Comparison of ENCODE assay signal across 8 mouse cellular contexts in the genomic region with DNA sequence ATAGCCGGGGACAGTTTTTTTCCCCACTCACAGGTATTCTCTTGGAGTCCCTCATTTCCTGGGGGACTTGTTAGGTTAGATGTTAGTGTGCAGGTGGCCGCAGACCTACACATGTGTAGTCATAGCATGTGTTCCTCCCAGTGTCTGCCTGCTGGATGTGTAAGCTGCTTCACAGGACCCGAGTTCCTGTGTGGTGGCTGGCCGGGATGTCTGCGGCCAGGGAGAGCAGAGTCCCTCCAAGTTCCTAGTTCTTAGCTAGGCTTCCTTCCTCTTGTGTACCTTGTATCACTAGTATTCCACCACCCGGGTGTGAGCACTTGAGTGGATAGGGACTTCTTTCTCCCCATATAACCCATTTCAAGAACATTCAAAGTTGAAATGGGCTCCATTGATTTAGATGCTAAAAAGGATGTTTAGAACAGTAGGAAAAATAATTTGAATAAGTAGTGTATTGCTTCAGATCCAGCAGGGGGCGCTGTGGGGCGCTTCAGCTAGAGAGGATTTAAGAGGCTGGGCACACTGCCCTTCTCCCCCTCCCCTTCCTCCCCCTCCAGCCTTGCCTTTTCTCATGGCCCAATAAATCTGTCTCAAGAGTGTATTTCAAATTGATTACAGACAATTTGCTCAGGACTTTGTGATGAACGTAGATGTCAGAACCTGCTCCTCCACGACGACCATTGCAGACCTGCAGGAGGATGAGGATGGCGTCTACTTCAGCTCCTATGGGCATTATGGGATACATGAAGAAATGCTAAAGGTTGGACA. TPM values are rescaled to one million over a fixed set of nuclear protein-coding genes. Genes with fewer than 3 reads are reported as not detected.
DNase-seq lines count a peak whose midpoint lies in the region; ATAC-seq and TF ChIP-seq lines count a peak whose summit lies in the region.

No protein-coding gene starts in this region.

- 69% methylated on average over 12 of the region's 12 CpGs for WGBS in heart, embryonic 12.5 days
- 61% methylated on average over 12 of the region's 12 CpGs for WGBS in forebrain, embryonic 13.5 days
- 46% methylated on average over 12 of the region's 12 CpGs for WGBS in kidney, embryonic 14.5 days

- H3K9ac ChIP-seq in heart, embryonic 12.5 days = no peak overlapping the region
- no peak overlapping the region for H3K9ac ChIP-seq in CH12.LX (ENCODE audit: insufficient read depth, low read depth)
- no peak overlapping the region for H3K9ac ChIP-seq in forebrain, embryonic 13.5 days
- H3K9ac ChIP-seq in kidney, embryonic 14.5 days (ENCODE audit: low read depth, low read length) = no peak overlapping the region

- no peak overlapping the region for H3K4me3 ChIP-seq in heart, embryonic 12.5 days
- H3K4me3 ChIP-seq in CH12.LX (replicated peaks in 1 of 3; ENCODE audit: low read depth in 2 of 3, low read length in 2 of 3, poor library complexity in 1 of 3) = no peak overlapping the region
- no peak overlapping the region for H3K4me3 ChIP-seq in forebrain, embryonic 13.5 days
- no peak overlapping the region for H3K4me3 ChIP-seq in kidney, embryonic 14.5 days (ENCODE audit: low read length)

- ATAC-seq in heart, embryonic 12.5 days (ENCODE audit: insufficient number of reproducible peaks, low FRiP score) = no peak
- ATAC-seq in forebrain, embryonic 13.5 days = peak; percentile 48
- peak; percentile 77 for ATAC-seq in kidney, embryonic 14.5 days (ENCODE audit: low FRiP score, low TSS enrichment)

- TF ChIP-seq EP300 in CH12.LX (IDR thresholded peaks at IDR 0.05; ENCODE audit: low read length) = no peak

- H3K9me3 ChIP-seq in heart, embryonic 12.5 days (replicated peaks) = no peaks in the 10 kb centered on the region
- no peaks in the 10 kb centered on the region for H3K9me3 ChIP-seq in CH12.LX (replicated peaks; ENCODE audit: low read length)
- H3K9me3 ChIP-seq in forebrain, embryonic 13.5 days (replicated peaks) = no peaks in the 10 kb centered on the region
- no peaks in the 10 kb centered on the region for H3K9me3 ChIP-seq in kidney, embryonic 14.5 days (ENCODE audit: control insufficient read depth, low read length)

- TF ChIP-seq RAD21 in CH12.LX (IDR thresholded peaks at IDR 0.05; ENCODE audit: low read depth, low read length) = peak; percentile 29

- TF ChIP-seq POLR2A in CH12.LX (IDR thresholded peaks at IDR 0.05; ENCODE audit: low read depth, low read length) = no peak

- peaks cover 67% of the 10 kb centered on the region for H3K36me3 ChIP-seq in heart, embryonic 12.5 days
- peaks cover 66 to 92% of the 10 kb centered on the region in 2 experiments for H3K36me3 ChIP-seq in CH12.LX (replicated peaks in 1 of 2; ENCODE audit: control insufficient read depth in 1 of 2, insufficient read depth in 1 of 2, low read length in 1 of 2)
- peaks cover 71% of the 10 kb centered on the region for H3K36me3 ChIP-seq in forebrain, embryonic 13.5 days (ENCODE audit: poor library complexity, severe bottlenecking)
- H3K36me3 ChIP-seq in kidney, embryonic 14.5 days (ENCODE audit: control insufficient read depth, insufficient read depth, low read length) = peaks cover 62% of the 10 kb centered on the region

- H3K27ac ChIP-seq in heart, embryonic 12.5 days (ENCODE audit: poor library complexity, severe bottlenecking) = no peak overlapping the region
- no peak overlapping the region for H3K27ac ChIP-seq in CH12.LX (ENCODE audit: insufficient read depth, low read depth)
- no peak overlapping the region for H3K27ac ChIP-seq in forebrain, embryonic 13.5 days
- H3K27ac ChIP-seq in kidney, embryonic 14.5 days (ENCODE audit: low read depth, low read length) = no peak overlapping the region

- intact Hi-C loops in heart, postnatal 36 days (cut with DNase I) = no loop called here

- DNase-seq in heart, postnatal 36 days = peak; percentile 22 to 59
- DNase-seq in CH12.LX (ENCODE audit: extremely low read depth) = peak; percentile 61
- DNase-seq in adrenal gland, postnatal 4 days (ENCODE audit: low spot score in 2 of 2) = peak; percentile 27 to 31
- DNase-seq in mesoderm, embryonic 11.5 days (ENCODE audit: low read depth, low spot score) = peak; percentile 88
- DNase-seq in thymus, postnatal 0 days (ENCODE audit: low spot score) = peak; percentile 59

- in situ Hi-C loops in CH12.LX (cut with MboI; ENCODE audit: low pct_ligation_motif_present, low pct_unique_long_range_greater_than_20kb, low sequenced_read_pairs) = loop anchor here (5.0 kb wide), 1 partner anchor 136 kb away; no protein-coding TSS in a partner anchor

- peak; percentile 45 to 69 for TF ChIP-seq CTCF in CH12.LX (conservative IDR thresholded peaks at IDR 0.05 in 1 of 2, IDR thresholded peaks at IDR 0.05 in 1 of 2; ENCODE audit: low read depth in 2 of 2, low read length in 2 of 2)

- no peaks in the 10 kb centered on the region; the same call in 1 of the 2 replicates for H3K79me2 ChIP-seq in CH12.LX (replicated peaks; ENCODE audit: control insufficient read depth, extremely low read depth, insufficient read depth, poor library complexity, severe bottlenecking)

- dilution Hi-C loops in CH12.LX (cut with MboI; ENCODE audit: extremely low pct_ligation_motif_present, extremely low pct_unique_long_range_greater_than_20kb, low sequenced_read_pairs) = no loop called here

- no peak overlapping the region for H3K4me2 ChIP-seq in heart, embryonic 12.5 days
- H3K4me2 ChIP-seq in CH12.LX (ENCODE audit: insufficient read depth, low read depth, poor library complexity, severe bottlenecking) = no peak overlapping the region
- H3K4me2 ChIP-seq in forebrain, embryonic 13.5 days = no peak overlapping the region
- no peak overlapping the region for H3K4me2 ChIP-seq in kidney, embryonic 14.5 days (replicated peaks; ENCODE audit: low read depth, low read length)

- no peaks in the 10 kb centered on the region for H3K4me1 ChIP-seq in heart, embryonic 12.5 days (replicated peaks)
- no peaks in the 10 kb centered on the region for H3K4me1 ChIP-seq in CH12.LX (ENCODE audit: control insufficient read depth in 1 of 2, insufficient read depth in 2 of 2)
- H3K4me1 ChIP-seq in forebrain, embryonic 13.5 days = no peaks in the 10 kb centered on the region
- no peaks in the 10 kb centered on the region for H3K4me1 ChIP-seq in kidney, embryonic 14.5 days (ENCODE audit: control insufficient read depth, insufficient read depth, low read length)

- H3K27me3 ChIP-seq in heart, embryonic 12.5 days (replicated peaks) = no peaks in the 10 kb centered on the region
- H3K27me3 ChIP-seq in CH12.LX (replicated peaks) = no peaks in the 10 kb centered on the region
- no peaks in the 10 kb centered on the region for H3K27me3 ChIP-seq in forebrain, embryonic 13.5 days
- H3K27me3 ChIP-seq in kidney, embryonic 14.5 days (ENCODE audit: control insufficient read depth, insufficient read depth, low read length) = no peaks in the 10 kb centered on the region

TF ChIP-seq in CH12.LX, 34 proteins besides CTCF, POLR2A, EP300 and RAD21:
- no peak for TF ChIP-seq MYC (IDR thresholded peaks at IDR 0.05; ENCODE audit: low read depth, low read length)
- no peak for TF ChIP-seq RCOR1 (conservative IDR thresholded peaks at IDR 0.05; ENCODE audit: low read depth, low read length)
- peak; percentile 55 for TF ChIP-seq SMC3 (IDR thresholded peaks at IDR 0.05; ENCODE audit: low read depth, low read length)
- TF ChIP-seq NELFE (IDR thresholded peaks at IDR 0.05; ENCODE audit: low read depth, low read length) = no peak

RNA-seq across cellular contexts. Expression of gene Prmt3, which starts 8.7 kb away (rescaled TPM):
- 10 to 100 TPM; 11.9 to 13.8 TPM for total RNA-seq in heart, postnatal 36 days (2021)
- polyA plus RNA-seq in heart, embryonic 12.5 days (2016; fragmentation: Nextera tagmentation; extraction: Ambion mirVana) = 53.8 and 59.1 TPM in 2 replicates
- total RNA-seq in CH12.LX (2012; rRNA removed) = 47.9 and 54.4 TPM in 2 replicates
- total RNA-seq in CH12.LX (2014; rRNA removed) = 86.0 and 91.2 TPM in 2 replicates
- polyA plus RNA-seq in CH12.LX (2012; ENCODE audit: insufficient read length, low read depth) = 54.3 and 54.5 TPM in 2 replicates
- 10 to 100 TPM; 39.4 to 41.1 TPM for total RNA-seq in adrenal gland, postnatal 4 days (2021)
- polyA plus RNA-seq in forebrain, embryonic 13.5 days (2015; fragmentation: Nextera tagmentation; extraction: Ambion mirVana) = 47.6 and 53.3 TPM in 2 replicates
- polyA plus RNA-seq in kidney, embryonic 14.5 days (2014; fragmentation: Nextera tagmentation; extraction: Ambion mirVana) = 65.0 and 82.8 TPM in 2 replicates
- polyA plus RNA-seq in thymus, postnatal 0 days (2015; fragmentation: Nextera tagmentation; extraction: Ambion mirVana) = 51.0 and 51.7 TPM in 2 replicates

RNA-seq across cellular contexts. Expression of gene Htatip2, which starts 27.9 kb away (rescaled TPM):
- total RNA-seq in heart, postnatal 36 days (2021) = 10 to 100 TPM; 12.5 to 12.7 TPM
- polyA plus RNA-seq in heart, embryonic 12.5 days (2016; fragmentation: Nextera tagmentation; extraction: Ambion mirVana) = 18.4 and 19.5 TPM in 2 replicates
- not detected in 2 replicates for total RNA-seq in CH12.LX (2012; rRNA removed)
- total RNA-seq in CH12.LX (2014; rRNA removed) = not detected in 2 replicates
- polyA plus RNA-seq in CH12.LX (2012; ENCODE audit: insufficient read length, low read depth) = not detected in 2 replicates
- 10 to 100 TPM; 21.1 to 21.2 TPM for total RNA-seq in adrenal gland, postnatal 4 days (2021)
- polyA plus RNA-seq in forebrain, embryonic 13.5 days (2015; fragmentation: Nextera tagmentation; extraction: Ambion mirVana) = 1.7 and 2.3 TPM in 2 replicates
- polyA plus RNA-seq in kidney, embryonic 14.5 days (2014; fragmentation: Nextera tagmentation; extraction: Ambion mirVana) = 6.5 and 6.8 TPM in 2 replicates
- polyA plus RNA-seq in thymus, postnatal 0 days (2015; fragmentation: Nextera tagmentation; extraction: Ambion mirVana) = 35.2 and 37.9 TPM in 2 replicates

Comparison
In these comparisons a context has a peak if more than half of its experiments do, and no peak if none do; other contexts are left out.
1. DNase-seq: peak in every context shown above with its lines; median percentile 88 in mesoderm, embryonic 11.5 days; 61 in CH12.LX; 59 in thymus, postnatal 0 days; 40 in heart, postnatal 36 days; 29 in adrenal gland, postnatal 4 days.